Mouse (Mus musculus) right cerebral cortex, postnatal 14 days (tissue): ENCODE measurements around the gene Sec22b.
A peak's percentile ranks its signal among the peaks of the same experiment; 100 is the strongest.

Experiments
- DNase-seq: peaks from one replicate; pipeline ENCODE4 v3.0.0; 2022

Sec22b gene

DNA sequence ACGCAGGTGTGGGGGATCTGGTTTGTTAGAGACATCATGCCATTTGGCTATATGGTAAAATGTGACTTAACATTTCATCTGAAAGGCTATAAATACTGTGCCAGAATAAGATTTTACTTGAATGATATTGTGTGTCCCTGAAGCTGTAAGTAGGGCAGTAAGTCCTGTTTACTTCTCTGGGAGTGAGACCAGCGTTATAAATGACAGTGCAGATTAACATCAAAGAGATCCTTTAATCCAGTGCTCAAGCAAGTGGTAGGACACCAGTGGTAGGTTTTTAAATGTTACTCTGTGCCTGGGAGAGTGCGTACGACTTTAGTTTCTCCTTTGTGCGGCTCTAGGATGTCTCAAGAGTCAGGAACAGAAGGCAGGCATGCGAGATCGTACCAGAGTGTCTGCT, 10.1 kb downstream of the Sec22b start:
- no peak for DNase-seq

DNA sequence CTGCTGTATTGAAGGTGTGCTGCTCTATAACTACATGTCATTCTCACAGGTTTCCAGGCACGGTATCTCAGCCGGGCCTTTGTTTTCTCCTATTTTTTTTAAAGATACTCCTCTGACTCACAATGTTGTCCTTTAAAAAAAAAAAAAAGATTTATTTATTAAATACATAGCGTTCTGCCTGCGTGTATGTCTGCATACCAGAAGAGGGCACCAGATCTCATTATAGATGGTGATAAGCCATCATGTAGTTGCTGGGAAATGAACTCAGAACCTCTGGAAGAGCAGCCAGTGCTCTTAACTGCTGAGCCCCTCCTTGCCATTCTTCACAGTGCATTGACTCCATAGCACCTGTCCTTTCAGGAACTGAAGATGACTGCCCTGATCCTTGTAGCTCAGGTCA, 14.1 kb downstream of the Sec22b start:
- no peak for DNase-seq

DNA sequence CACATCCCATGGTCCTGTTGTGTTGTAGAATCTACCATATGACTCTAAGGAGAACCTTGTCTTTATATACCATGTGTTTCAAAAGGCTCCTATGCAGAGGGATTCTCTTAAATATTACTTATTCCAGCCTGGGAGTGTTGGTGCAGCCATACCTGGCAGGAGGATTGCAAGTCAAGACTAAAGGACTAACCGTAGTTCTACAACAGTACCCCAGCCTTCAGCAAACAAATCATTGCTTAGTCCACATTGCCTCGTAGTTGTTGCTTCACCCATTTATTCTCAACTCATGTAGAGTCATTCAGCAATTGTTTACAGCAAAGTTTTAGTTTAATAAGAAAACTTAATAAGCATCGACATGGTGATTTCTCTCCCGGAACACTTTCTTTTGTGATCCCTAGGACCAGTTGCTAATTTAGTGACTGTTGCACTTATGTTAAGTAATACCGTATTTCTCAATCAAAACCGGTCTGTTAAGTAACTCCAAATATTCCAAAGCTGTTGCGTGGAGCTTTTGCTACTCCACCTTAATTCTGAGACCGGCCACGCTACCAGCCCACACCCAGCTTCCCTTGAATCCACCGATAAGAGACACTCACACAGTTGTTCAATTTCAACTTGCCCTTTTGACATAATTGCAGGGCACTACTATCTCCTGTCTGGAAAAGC, 18.0 kb downstream of the Sec22b start:
- no peak for DNase-seq

DNA sequence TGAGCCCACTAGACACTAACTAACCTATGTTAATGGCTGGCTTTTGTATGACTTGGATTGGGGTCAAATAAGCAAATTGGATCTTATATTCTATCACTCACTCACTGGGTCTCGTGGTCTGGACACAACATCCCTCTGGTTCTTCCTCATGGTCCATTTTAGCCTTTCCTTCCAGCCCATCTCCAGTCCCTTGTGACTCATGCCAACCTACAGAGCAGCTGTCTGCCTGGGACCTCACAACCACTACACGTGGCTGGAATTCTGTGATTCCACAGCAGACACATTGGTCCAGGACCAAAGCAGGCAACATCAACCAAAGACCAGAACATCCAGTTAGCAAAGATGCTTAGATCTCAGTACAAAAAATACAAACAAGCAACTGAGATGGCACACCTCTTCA, 24.3 kb downstream of the Sec22b start:
- no peak for DNase-seq

DNA sequence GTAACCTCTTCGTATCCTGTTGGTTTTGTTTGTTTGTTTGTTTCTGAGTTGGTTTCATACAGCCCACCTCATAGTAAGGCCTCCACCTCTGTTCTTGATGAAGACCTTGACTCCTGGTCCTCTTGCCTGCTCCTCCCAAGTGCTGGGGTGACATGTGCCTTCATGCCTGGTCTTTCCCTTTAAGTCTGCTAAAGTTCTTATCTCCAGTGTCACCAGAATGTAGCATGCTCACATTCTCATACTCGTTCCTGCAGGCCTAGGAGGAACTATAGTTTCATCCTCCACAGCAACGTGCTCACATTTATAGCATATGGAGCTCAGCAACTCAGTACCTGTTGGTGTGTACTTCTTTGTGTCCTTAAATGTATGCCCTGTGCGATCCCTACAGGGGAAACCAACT, 26.3 kb downstream of the Sec22b start:
- DNase-seq = no peak

DNA sequence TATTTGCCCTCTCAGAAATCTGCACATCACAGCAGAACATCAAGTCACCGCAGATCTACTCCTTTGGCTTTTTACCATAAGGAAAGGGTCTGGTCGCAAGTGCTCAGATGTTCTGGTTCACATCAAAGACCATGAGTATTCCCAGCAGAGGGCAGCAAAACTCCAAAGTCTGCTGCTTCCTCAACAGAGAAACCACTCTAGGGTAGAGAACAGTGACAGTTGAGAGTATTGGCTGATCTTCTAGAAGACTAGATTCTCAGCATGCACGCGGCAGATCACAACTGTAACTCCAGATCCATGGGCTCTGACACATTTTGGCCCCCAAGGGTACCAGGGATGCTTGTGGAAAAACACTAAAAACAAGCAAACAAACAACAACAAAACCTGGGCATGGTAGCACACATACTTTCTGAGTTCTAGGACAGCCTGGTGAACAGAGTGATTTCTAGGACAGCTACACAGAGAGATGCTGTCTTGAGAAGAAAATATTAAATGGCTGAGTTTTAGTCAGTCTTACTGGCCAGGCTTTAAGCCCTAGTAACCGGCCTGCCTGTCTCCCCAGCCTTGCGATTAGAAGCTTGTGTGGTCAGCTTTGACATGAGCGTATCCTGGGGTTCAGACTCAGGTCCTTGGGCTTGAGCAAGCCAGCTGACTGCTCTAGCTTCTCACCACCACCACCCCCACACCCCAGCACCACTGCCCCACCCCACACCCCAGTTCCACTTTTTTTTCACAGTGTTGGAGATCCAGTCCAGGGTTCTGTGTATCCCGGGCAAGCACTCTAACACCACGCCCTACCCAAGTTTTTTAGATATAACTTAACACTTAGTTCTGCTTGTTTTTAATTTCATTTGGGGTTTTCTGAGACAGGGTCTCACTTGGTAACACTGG, 28.2 kb downstream of the Sec22b start:
- DNase-seq = peak; percentile 87

DNA sequence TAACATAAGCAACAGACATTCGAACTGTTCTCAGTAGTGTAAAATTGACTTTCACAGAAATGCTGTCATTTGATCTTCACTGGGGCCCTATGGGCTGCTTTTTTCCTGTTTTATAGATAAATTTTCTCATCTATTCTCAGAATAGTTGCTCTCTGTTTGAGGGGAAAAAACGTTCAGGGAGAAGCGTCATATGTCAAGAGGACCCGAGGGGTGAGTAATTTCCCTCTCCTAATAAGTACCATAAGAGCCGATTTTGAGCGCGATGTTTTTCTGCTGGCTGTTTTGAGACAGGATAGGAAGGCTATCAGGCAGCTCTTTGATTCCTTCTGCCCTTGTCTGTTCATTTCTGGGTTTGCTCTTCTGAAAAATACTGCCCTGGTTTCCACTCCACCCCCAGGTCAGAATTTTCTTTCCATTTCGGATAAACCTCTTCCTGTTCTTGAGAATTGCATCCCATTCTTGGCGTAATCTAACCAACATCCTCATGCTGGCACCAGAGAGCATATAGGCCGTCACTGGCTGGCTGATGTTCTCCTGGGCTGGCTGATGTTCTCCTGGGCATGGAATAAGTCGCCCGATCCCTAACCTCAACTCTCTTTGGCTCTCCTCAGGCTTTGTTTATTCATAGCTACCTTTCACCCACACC, 29.3 kb downstream of the Sec22b start:
- DNase-seq = no peak

DNA sequence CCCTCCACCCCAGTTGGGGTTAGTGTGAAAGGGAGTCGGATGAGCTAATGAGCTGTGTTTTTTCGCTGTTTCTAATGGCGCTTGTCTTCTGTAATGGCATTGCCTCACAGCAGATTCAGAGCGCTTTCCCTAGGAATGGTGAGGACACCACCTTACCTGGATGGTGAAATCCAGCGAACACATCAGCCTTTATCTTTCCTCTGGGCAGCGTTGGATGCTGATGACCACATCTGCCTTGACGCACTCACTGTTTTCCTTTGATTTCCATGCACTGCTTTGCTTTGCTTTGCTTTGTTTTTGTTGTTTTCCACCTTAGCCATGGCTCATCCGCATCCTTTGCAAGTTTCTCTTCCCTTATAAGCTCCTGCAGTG, 29.8 kb downstream of the Sec22b start:
- DNase-seq = no peak

DNA sequence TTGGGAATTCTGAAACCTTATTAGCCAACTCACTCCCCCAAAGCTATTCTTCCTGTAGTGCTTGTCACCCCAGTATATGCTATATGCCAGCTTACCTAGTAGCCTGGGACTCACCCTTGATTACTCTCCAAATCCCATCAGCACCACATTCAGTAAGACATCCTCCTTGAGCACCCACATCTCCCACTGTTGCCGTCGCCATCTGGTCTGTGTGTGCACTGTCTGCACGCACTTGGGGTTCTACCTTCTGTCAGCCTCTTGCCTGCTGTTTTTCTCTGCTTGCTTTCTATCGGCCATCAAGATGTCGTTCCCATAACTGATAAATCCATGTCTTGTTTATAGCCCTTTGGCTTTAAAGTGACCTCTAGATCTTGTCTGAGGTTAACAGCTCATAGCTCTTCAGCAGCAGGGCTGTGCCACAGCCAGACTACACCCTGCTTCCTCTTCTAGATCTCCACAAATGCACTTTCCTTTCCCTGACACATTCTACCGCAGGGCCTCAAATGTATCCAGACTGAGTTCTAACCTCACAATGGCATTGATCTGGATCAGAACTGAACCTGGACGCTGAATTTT, 30.4 kb downstream of the Sec22b start:
- peak; percentile 15 for DNase-seq

DNA sequence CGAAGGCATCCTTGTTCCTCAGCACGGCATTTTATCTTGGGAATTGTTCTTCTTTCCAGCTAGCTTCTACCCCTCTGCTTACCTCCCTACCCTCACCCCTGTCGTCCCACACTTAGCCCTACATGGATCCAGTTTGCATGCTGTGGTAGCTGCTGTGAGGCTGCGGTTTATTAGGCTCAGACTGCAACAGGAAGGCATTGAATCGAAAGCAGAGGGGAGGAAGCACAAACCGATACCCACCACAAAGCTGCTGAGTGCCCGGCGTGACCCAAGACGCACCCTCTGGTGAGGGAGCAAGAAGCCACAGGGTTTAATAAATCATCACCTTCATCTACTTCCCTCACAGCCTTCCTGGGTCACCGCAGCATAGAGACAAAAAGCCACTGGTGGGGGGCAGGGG, 31.1 kb downstream of the Sec22b start:
- no peak for DNase-seq

DNA sequence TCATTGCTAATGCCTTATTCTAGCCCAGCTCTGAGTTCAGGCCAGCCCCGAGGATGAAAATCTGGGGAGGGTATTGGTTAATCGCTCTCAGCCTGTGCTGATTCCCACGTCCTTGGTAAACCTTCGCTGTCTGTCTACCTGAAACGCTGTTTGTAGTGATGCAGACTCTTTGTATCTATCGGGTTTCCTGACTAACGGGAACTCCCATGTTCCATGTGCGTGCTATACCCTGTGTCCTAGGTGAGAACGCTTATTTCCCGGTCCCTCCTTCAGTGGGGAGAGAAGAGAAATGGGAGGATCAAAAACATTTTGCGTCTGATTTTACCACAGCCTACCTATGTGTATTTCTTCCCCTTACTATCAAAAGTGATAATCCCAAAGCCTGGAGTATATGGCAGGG, 31.8 kb downstream of the Sec22b start:
- DNase-seq = no peak

DNA sequence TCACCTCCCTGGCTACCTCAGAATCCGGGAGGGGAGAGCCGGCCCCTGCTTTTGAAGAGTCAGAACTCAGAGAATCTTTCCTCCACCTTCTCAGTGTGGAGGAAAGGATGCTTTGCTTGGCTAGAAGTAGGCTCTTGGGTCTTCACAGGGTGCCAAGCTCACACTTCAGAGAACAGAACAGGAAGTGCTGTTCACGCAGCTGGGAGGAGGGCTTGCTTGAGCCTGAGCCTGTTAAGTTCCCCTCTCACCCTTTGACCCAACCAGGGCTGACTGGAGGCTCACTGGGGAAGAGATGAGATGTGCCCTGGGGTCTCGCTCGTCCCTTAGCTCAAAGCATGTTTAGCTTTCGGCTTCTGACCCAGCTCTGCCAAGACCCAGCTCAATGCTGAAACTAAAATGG, 32.3 kb downstream of the Sec22b start:
- DNase-seq = no peak

DNA sequence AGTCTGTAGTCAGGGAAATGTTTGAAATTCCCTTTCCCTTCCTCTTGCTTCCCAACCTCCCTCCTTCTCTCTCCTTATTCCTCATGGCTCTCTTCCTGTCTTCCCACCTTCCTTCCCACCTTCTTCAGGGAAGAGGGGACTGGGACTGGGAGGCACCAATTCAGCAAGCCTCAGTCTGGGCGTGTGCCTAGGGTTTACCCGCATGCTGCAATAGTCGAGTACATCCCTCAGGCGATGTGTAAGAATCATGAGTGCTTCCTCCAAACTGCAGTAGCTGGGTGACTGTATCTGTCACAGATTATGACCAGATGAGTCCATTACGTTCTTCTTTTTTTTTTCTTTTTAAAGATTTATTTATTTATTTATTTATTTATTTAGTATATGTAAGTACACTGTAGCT, 32.8 kb downstream of the Sec22b start:
- DNase-seq = no peak

DNA sequence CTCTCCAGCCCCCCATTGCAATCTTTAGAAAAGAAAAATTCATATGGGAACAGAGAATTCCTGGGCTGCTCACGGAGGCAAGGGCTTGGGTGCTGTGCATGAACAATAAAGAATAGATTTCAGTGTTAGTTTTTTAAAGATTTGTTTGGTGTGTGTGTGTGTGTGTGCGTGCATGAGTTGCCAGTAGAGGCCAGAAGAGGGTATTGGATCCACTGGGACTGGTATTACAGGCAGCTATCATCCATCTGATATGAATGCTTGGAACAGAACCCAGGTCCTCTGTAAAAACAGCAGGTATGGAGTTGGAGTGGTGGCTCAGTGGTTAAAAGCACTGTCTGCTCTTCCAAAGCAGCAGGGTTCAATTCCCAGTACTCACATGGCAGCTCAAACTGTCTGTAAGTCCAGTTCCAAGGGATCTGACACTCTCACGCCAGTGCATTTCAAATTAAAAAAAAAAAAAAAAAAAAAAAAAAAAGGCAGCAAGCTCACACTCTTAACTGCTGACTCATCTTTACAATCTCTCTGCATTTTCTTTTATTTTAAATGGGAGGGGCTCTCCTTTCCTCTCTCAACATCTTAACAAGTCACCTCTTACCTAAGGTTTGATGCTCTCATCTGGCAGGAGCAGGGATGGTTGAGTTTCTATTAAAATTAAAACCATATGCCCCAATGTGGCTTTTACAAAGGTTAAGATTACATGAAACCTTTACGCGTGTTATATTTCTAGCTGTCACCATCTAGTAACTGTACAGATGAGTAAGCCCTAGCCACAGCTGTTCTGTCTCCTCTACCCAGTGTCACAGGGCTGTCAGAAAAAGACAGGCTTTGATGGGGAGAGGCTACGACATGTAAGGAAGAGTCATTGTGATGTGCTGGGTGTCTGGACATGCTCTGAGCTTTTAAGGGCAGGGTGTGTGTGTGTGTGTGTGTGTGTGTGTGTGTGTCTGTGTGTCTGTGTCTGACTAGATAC, 33.6 kb downstream of the Sec22b start:
- DNase-seq = no peak

DNA sequence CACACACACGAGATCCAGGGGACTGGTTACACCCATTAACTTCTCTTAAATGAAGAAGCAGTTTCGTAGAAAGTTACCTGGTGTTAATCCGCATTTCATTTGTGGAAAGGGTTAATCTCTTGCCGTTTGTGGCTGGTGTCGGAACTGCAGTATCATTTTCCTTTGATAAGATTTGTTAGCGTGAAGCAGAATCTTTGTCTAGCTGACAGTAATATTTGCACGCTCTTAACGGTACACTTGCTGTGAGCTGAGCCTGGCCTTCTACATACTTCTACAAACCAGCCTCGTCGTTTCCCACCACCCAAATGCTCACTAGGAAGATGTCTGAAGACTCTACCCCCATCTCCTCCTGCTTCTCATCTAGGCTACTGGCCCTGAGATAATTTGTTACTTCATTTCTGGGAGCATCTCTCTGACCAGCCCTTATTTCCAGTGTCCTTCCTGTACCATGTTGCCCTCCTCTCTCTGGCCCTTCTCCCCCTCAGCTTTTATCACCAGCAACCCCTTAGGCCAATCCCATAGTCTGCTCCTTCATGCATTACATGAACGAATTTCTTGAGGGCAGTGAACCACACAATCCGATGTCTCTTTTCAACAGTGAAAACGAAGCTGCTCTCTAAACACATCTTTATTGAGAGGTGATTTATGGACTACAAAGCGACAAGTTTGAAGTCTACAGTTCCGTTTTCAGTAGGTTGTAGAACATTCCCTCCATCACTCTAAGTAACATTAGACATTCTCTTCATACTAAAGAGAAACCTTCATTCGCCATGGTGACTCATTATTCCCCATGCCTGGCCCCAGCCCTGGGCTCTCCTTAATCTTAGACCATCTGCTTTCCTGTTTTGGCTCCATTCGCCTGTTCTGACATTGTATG, 36.3 kb downstream of the Sec22b start:
- no peak for DNase-seq

DNA sequence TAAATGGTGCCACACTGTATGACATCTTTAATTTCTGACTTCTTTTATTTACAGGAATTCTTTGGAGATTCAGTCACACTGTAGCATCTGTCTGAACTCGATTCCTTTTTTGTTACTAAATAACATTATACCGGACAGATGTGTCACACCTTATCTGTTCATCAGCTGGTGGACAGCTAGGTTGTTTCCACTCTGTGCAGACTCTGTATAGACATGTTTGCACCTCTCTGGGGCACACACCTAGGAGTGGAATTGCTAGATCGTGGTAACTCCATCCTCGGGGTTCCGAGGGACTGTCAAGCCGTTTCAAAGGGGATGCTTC, 36.9 kb downstream of the Sec22b start:
- DNase-seq = no peak

DNA sequence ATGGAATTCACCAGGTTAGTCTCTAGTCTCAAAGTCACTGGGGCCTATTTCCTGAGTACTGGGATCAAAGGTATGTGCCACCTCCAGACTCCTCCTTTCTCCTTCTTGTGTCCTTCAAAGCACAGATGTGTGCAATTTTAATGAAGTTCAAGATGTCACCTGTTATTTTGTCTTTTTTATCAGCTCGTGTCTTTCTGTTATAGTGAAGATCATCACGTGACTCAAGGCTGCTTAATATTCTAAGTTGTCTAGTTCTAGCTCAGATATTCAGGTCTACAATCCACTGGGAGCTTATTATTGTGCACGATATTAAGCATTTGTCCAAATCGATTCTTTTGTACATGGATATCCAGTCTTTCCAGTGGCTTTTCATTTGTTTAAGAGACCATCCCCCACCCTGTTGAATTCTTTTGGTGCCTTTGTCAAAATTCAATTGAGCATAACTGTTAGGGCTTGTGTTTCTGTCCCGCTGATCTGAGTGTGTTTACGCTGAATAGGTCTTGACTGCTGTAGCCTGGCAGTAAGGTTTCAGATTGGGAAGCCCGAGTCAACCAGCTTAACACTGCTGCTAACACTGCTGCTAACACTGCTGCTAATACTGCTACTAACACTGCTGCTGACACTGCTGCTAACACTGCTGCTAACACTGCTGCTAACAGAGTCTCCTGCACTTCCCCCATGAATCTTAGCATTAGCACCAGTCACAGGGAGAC, 38.0 kb downstream of the Sec22b start:
- DNase-seq = no peak

DNA sequence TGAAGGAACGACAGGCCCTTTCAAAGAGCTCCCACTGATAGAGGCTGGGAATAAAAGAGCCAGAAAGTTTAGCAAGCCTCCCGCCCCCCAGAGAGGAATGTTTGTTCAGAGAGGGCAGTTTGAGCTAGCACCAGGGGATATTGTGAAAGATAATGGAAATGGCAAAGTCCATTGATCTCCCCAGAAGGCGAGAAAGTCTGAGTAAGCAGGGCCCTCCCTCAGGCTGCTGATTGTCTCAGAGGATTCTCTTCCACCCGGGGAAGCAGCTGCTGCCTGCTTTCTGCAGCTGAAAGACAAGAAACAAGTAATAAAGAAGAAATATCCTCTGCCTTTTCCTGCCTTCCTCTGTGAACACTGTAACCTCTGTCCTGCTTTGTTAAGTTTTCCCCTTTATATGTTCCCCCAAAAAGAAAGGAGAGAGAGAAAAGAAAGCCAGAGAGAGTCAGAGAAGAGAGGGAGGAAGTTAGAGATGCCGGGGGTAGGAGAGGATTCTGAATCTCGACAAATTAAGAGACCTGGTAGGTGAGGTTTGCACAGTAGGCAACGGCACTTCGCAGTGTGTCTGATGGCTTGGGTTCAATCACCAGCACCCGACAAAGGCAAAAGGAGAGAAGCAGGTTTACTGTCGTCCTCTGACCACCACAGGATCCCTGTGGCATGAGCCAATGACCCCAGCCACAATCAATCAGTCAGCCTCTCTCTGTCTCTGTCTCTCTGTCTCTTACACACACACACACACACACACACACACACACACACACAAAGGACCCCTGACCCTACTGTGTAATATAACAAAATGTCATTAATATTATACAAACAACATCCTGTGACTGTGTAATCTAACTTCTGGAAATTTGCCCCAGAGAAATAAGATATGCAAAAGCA, 38.9 kb downstream of the Sec22b start:
- DNase-seq = no peak

DNA sequence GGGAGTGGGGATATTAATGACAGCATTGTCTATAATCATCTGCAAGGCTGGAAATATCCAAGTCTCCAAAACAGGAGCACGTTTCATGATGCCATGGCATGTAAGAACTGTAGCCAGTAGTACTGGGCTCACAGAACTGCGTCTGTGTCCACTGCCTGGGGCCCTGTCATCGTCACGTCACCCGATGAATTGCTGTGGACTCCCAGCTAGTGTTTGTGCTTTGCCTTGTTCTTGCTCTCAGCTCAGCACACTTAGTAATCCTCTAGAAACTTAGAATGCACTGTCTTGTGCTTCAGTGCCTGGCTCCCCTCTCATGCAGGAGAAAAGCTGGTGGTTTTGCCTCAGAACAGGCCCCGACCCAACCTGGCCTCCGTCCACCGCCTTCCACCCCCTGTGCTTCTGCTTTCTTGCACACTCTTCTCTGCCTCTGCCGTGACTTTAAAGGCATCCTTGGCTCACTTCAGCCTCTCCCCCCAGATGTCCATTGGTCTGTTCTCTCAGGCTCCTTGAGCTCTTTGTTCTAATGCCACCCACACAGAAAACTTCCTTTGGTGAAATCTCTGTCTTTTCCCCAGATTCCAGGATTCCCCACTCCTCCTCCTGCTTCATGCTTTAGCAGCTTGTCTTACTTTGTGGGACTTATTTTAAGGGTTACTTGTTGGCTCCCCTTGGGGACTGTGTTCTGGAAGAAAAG, 39.7 kb downstream of the Sec22b start:
- peak; percentile 17 for DNase-seq
